Mouse (Mus musculus) MEL (cell line): ENCODE data around the gene Dusp1.

Experiments
- BHLHE40 ChIP-seq: IDR thresholded peaks from 2 replicates; pipeline ENCODE4 v1.6.1; 2012; ENCODE audit warnings: low read depth, mild to moderate bottlenecking, inconsistent platforms, low read length, improper control_type of control experiment, borderline replicate concordance
- CTCF ChIP-seq, 3 experiments: IDR thresholded peaks in 2 of 3; conservative IDR thresholded peaks in 1 of 3; 2 replicates each; pipeline ENCODE4 v1.5.1; 2011 to 2012; ENCODE audit warnings: low read length in 3 of 3, low read depth in 2 of 3, mild to moderate bottlenecking in 2 of 3, improper control_type of control experiment in 1 of 3, inconsistent platforms in 1 of 3, mixed read lengths in 1 of 3, moderate library complexity in 1 of 3; ENCODE audit not compliant: control insufficient read depth in 1 of 3, insufficient read depth in 1 of 3, poor library complexity in 1 of 3, severe bottlenecking in 1 of 3
- ELF1 ChIP-seq: IDR thresholded peaks from 2 replicates; pipeline ENCODE4 v1.6.1; 2014; ENCODE audit warnings: low read depth, mild to moderate bottlenecking, inconsistent platforms, low read length, improper control_type of control experiment, moderate library complexity
- EP300 ChIP-seq, 2 experiments: IDR thresholded peaks; 2 replicates each; pipeline ENCODE4 v1.6.1; 2011; ENCODE audit warnings: improper control_type of control experiment in 2 of 2, low read length in 2 of 2, low read depth in 1 of 2, mild to moderate bottlenecking in 1 of 2
- HCFC1 ChIP-seq: IDR thresholded peaks from 2 replicates; pipeline ENCODE4 v1.6.1; 2012; ENCODE audit warnings: low read depth, mild to moderate bottlenecking, inconsistent platforms, low read length, improper control_type of control experiment, moderate library complexity
- KAT2A ChIP-seq: conservative IDR thresholded peaks from 2 replicates; pipeline ENCODE4 v1.6.1; 2012; ENCODE audit warnings: low read depth, low read length, improper control_type of control experiment, inconsistent platforms
- POLR2A ChIP-seq, 2 experiments: IDR thresholded peaks; 2 replicates each; pipeline ENCODE4 v1.6.1; 2011 to 2012; ENCODE audit warnings: low read length in 2 of 2, mild to moderate bottlenecking in 2 of 2, control low read depth in 1 of 2, improper control_type of control experiment in 1 of 2, low read depth in 1 of 2, moderate library complexity in 1 of 2; ENCODE audit not compliant: control insufficient read depth in 1 of 2, insufficient read depth in 1 of 2, poor library complexity in 1 of 2
- POLR2AphosphoS2 ChIP-seq: IDR thresholded peaks from 2 replicates; pipeline ENCODE4 v1.6.1; 2011; ENCODE audit warnings: low read length, improper control_type of control experiment
- TAL1 ChIP-seq: IDR thresholded peaks from 2 replicates; pipeline ENCODE4 v1.6.1; 2012; ENCODE audit warnings: mild to moderate bottlenecking, inconsistent platforms, low read length, moderate library complexity, mixed read lengths
- TCF12 ChIP-seq: IDR thresholded peaks from 2 replicates; pipeline ENCODE4 v1.6.1; 2014; ENCODE audit warnings: low read depth, mild to moderate bottlenecking, inconsistent platforms, low read length, improper control_type of control experiment, moderate library complexity

DNA sequence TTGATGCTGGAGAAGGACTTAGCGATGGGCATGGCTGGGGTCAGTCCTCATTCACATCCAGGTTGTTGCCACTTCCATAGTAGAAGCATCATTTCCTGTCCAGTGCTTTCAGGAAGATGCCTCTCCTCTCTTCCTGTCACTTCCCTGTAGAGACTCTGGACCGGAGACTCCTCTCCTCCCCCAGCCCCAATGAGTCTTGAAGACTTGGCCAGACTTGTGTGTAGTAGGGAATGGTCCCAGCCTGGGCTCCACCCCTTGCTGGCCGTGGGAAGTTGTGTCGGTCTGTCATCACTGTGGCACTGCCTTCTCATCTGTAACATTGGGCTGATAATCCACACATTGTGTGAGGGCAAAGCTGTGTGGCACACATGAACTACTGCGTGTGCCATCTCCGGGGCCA is 21.7 kb upstream of the Dusp1 start:
- TF ChIP-seq TCF12 (no peak), CTCF (IDR thresholded peaks at IDR 0.05 in 2 of 3, conservative IDR thresholded peaks at IDR 0.05 in 1 of 3; ENCODE audit: control insufficient read depth in 1 of 3, insufficient read depth in 1 of 3, low read depth in 2 of 3, low read length in 3 of 3, poor library complexity in 1 of 3, severe bottlenecking in 1 of 3) (no peak), TAL1 (no peak), EP300 (IDR thresholded peaks at IDR 0.05; ENCODE audit: low read depth in 1 of 2, low read length in 2 of 2) (no peak), HCFC1 (no peak), KAT2A (no peak), BHLHE40 (no peak), POLR2A (IDR thresholded peaks at IDR 0.05; ENCODE audit: control insufficient read depth in 1 of 2, insufficient read depth in 1 of 2, low read depth in 1 of 2, low read length in 2 of 2, poor library complexity in 1 of 2) (no peak), POLR2AphosphoS2 (no peak), ELF1 (no peak)
